Mouse (Mus musculus): ENCODE results near the gene Zfp398. TPM values are rescaled to one million over a fixed set of nuclear protein-coding genes. Genes with fewer than 3 reads are reported as not detected.
A peak's percentile ranks its signal among the peaks of the same experiment; 100 is the strongest.

Zfp398 gene
- polyA plus RNA-seq, 1 experiment from 2014 or later = 8.2 TPM

DNA sequence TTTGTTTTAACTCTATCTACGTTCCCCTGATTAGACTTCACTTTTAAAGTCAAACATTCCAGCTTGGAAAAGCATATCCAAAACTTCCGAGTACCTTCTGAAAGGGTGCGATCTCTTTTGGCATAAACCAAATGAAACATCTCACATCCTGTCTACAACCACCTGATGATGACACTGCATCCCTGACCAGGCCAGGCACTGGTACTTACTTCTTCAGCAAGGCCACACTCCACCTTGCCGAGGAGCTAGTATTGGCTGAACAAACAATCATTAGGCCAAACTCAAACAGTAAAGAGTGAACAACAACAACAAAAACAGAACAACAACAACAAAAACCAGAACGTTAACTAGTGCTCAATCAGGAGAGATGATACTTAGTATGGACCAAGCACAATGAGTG, 24.1 kb upstream of the Zfp398 start:
- 72% methylated on average over 5 of the region's 5 CpGs for WGBS
- DNase-seq (ENCODE audit: low spot score) = no peak

DNA sequence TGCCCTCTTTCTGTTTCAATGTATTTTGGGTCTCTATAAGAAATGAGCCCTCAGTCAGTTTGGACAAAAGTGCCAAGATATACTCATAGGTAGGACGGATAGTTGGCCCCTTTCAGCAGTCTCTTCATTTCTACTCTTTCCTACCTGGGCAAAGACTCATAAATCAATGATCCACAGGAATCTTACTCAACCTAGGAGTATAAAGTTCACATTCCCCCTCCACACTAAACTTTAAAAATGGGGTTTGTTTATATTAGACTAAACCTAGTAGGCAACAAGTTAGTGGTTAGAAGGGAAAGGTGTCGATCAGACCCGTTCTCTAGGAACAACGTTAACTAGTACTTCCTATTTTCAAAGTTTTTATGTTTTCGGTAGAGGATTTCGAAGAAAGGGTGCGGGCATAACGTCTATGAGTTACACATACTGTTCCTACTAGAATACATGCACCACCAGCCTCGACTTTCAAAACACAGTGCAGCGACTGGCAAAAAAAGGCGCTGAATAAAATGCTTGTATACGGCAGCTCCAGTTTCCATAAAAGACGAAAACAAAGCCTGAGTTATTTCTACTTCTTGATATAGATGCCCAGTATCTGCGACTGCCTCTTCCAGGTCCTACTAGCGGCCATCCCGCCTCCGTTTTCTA, 23.1 kb upstream of the Zfp398 start:
- Histone ChIP-seq H3K4me1 (peaks cover 30% of the 10 kb centered on the region), H3K27ac (replicated peaks) (peak overlapping the region; percentile 94), H3K9me3 (replicated peaks) (no peaks in the 10 kb centered on the region), H3K27me3 (ENCODE audit: low read depth, poor library complexity, severe bottlenecking) (no peaks in the 10 kb centered on the region), H3K36me3 (peaks cover 34% of the 10 kb centered on the region), H3K4me3 (peak overlapping the region; percentile 82)
- 3% methylated on average over 17 of the region's 17 CpGs for WGBS
- DNase-seq (ENCODE audit: low spot score) = no peak

More for the DNA sequence above, 24.1 kb upstream of the Zfp398 start:
- peaks cover 40% of the 10 kb centered on the region for H3K36me3 ChIP-seq
- H3K27me3 ChIP-seq (ENCODE audit: low read depth, poor library complexity, severe bottlenecking) = no peaks in the 10 kb centered on the region
- H3K4me1 ChIP-seq = peaks cover 30% of the 10 kb centered on the region
- H3K4me3 ChIP-seq = peak overlapping the region; percentile 82
- peak overlapping the region; percentile 94 for H3K27ac ChIP-seq (replicated peaks)
- no peaks in the 10 kb centered on the region for H3K9me3 ChIP-seq (replicated peaks)

DNA sequence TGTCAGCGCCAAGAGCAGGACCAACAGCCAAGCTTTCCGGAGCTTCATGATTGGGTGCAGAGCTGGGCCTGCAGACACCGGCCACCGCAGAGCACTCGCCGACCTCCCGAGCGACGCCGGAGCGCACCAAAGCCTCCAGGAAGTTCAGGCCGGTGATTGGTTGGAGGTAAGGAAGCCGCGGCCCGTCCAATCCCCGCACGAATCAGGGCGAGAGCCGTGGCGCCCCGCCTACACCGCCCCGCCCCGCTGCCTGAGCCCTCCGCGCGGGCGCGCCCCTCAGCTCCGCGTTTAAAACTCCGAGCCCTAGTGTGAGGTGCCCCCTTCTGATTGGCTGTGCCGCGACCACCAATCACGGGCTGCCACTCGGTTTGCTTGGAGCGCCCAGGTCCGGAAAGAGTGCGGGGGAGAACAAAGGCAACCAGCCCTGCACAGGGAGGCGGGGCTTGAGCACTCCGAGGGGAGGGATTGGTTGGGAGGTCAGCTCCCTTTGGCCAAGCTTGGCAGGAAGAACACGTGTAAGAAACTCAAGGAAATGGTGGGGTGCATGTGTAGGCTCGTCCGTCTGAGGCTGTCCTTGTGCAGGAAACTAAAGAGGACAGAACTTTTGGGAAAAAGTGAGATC, 22.1 kb upstream of the Zfp398 start, which contains the start of gene Pdia4:
Pdia4 (minus strand) TSS at position 174 of the 622 bp plus-strand sequence.
- peak within 1 kb of the TSS; percentile 94 for H3K27ac ChIP-seq (replicated peaks)
- peaks cover 30% of the 10 kb centered on the region for H3K4me1 ChIP-seq
- DNase-seq (ENCODE audit: low spot score) = peak; percentile 100
- WGBS = under 1% methylated on average over 44 of the region's 44 CpGs
- H3K27me3 ChIP-seq (ENCODE audit: low read depth, poor library complexity, severe bottlenecking) = no peaks in the 10 kb centered on the region
- peaks cover 33% of the 10 kb centered on the region for H3K36me3 ChIP-seq
- peak within 1 kb of the TSS; percentile 82 for H3K4me3 ChIP-seq
- H3K9me3 ChIP-seq (replicated peaks) = no peaks in the 10 kb centered on the region

DNA sequence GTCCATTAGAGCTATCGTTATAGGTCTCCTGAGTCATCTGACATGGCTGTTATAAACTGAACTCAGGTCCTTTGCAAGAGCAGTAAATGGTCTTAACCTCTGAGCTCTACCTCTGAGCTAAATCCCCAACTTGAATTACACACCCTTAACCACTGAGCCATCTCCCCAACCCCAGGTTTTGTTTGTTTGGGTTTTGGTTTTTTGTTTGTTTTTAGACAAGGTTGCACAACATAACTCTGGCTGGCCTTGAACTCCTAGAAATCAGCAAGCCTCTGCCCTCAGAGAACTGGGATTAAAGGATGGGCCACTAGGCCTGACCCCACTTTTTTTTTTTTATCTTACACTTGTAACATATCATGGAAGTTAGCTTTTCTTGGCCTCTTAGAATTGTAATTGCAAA, 19.3 kb upstream of the Zfp398 start:
- WGBS = 100% methylated on average over 1 of the region's 1 CpGs
- Histone ChIP-seq H3K27me3 (ENCODE audit: low read depth, poor library complexity, severe bottlenecking) (no peaks in the 10 kb centered on the region), H3K36me3 (peaks cover 40% of the 10 kb centered on the region), H3K9me3 (replicated peaks) (no peaks in the 10 kb centered on the region), H3K4me1 (peaks cover 16% of the 10 kb centered on the region), H3K27ac (replicated peaks) (no peak overlapping the region), H3K4me3 (no peak overlapping the region)
- no peak for DNase-seq (ENCODE audit: low spot score)

DNA sequence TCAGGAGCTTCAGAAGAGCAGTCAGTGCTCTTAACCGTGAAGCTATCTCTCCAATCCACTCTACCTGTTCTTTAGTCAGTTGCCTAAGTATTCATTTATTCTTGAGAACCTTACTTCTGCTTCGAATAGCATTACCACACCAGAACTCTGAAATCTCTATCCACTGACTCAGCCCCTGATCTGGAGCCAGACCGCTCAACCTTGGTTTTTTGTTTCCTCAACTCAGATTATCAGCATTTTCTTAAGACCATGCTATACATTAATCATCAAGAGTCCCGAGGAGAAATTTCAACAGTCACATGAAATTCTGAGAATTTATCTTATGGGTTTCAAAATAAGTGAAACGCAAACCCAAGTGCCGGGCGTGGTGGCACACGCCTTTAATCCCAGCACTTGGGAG, 16.7 kb upstream of the Zfp398 start:
- Histone ChIP-seq H3K27ac (replicated peaks) (no peak overlapping the region), H3K27me3 (ENCODE audit: low read depth, poor library complexity, severe bottlenecking) (no peaks in the 10 kb centered on the region), H3K4me3 (no peak overlapping the region), H3K4me1 (peaks cover 6% of the 10 kb centered on the region), H3K36me3 (peaks cover 65% of the 10 kb centered on the region), H3K9me3 (replicated peaks) (no peaks in the 10 kb centered on the region)
- WGBS = 95% methylated on average over 8 of the region's 8 CpGs
- no peak for DNase-seq (ENCODE audit: low spot score)

DNA sequence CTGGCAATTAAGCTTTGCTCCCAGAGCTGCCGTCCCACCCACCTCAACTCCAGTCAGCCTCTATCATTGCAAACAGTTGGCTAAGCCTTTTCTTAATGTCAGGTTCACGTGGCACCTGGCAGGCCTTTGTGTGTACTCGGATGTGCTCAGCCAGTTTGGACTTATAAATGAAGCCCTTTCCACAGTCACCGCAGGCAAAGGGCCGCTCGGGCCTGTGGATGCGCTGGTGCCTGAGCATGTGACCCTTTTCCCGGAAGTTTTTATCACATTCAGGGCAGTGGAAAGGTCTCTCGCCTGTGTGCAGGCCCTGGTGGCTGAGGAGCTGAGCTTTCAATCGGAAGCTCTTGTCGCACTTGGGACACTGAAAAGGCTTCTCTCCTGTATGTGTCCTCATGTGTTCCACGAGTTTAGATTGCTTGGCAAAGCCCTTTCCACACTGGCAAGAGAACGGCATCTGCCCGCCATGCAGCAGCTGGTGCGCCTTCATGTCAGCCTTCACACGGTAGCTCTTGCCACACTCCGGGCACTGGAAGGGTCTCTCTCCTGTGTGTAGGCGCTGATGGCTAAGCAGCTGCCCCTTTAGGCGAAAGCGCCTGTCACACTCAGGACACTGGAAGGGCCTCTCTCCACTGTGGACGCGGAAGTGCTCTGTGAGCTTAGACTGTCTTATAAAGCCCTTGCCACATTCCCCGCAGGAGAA, 15.7 kb upstream of the Zfp398 start:
- no peaks in the 10 kb centered on the region for H3K4me1 ChIP-seq

DNA sequence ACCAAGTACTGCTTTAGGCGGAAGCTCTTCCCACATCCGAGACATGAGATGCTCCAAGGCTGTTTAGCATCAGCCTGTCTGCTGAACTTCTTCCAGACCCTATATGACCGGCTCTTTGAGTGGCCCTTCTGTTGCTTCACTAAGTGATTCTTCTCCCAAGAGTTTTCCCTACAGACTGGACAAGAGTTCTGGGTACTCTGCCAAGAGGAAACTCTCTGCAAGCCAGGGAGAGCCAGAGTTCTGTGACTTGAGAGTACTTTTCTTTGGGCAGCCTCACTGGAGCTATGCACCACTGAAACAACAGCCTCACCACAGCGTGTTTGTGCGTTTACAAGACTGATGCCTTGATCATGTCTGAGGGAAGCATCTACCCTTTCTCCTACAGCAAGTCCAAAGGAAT, 14.2 kb upstream of the Zfp398 start:
- no peaks in the 10 kb centered on the region for H3K4me1 ChIP-seq
- DNase-seq (ENCODE audit: low spot score) = no peak
- no peak overlapping the region for H3K27ac ChIP-seq (replicated peaks)
- 91% methylated on average over 5 of the region's 5 CpGs for WGBS
- H3K36me3 ChIP-seq = peaks cover 87% of the 10 kb centered on the region
- H3K27me3 ChIP-seq (ENCODE audit: low read depth, poor library complexity, severe bottlenecking) = no peaks in the 10 kb centered on the region
- H3K4me3 ChIP-seq = no peak overlapping the region
- H3K9me3 ChIP-seq (replicated peaks) = no peaks in the 10 kb centered on the region

More for the DNA sequence above, 15.7 kb upstream of the Zfp398 start:
- 94% methylated on average over 23 of the region's 23 CpGs for WGBS
- Histone ChIP-seq H3K4me3 (no peak overlapping the region), H3K27ac (replicated peaks) (no peak overlapping the region), H3K27me3 (ENCODE audit: low read depth, poor library complexity, severe bottlenecking) (no peaks in the 10 kb centered on the region), H3K9me3 (replicated peaks) (no peaks in the 10 kb centered on the region), H3K36me3 (peaks cover 76% of the 10 kb centered on the region)
- no peak for DNase-seq (ENCODE audit: low spot score)

DNA sequence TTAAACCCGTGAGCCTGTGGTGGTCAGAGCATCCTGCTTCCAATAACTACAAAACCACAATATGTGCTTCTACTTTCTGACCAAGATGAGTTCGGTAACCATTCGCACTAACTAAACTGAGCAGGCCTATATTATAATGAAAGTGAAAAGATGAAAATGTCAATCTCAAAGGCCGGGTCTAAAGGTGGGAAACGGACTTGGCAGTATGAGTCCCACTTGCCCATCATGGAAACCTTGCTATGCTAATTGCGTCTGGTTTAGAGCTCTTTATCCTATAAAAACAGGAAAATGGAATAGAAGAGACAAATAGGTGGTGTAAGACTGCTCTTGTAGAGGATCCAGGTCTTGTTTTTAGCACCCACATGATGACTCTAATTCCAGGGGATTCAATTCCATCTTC, 13.7 kb upstream of the Zfp398 start:
- Histone ChIP-seq H3K9me3 (replicated peaks) (no peaks in the 10 kb centered on the region), H3K4me3 (no peak overlapping the region), H3K4me1 (no peaks in the 10 kb centered on the region), H3K27me3 (ENCODE audit: low read depth, poor library complexity, severe bottlenecking) (no peaks in the 10 kb centered on the region), H3K36me3 (peaks cover 90% of the 10 kb centered on the region), H3K27ac (replicated peaks) (no peak overlapping the region)
- 92% methylated on average over 6 of the region's 6 CpGs for WGBS
- no peak for DNase-seq (ENCODE audit: low spot score)

DNA sequence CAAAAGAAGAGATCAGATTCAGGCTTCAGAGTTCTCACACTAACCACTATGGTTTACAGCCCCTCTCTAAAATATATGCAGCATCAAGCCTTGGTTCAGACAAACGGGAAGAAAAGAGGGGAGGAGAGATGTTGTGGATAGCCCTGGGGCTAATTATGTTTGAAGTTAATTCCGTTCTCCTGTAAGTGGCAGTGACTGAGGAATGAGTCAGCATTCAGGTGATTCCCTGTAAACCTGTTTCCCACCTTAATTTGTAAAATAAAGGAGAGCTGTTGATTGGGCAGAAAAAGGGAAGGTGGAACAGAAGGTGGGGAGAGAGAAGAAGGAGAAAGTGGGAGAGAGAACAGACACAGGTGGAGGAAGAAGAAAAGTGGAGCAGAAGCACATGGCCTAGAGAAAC, 11.2 kb upstream of the Zfp398 start:
- peaks cover 69% of the 10 kb centered on the region for H3K36me3 ChIP-seq

DNA sequence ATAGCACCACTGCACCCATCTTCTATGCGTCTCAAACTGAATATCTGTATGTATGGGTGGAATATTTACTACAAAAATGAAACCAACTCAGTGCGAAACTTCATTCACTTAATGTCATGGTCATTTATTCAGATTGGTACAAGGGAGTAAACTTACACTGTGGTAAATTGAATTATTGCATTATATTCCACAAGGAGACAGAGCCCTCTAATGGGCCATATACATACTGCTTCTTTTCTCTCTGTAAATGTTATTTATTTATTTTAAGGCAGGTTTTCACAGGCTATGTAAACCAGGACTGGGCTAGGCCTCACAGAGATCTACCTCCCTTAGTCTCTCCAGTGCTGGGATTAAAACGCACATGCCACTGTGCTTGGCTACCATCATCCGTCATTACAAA, 8.0 kb upstream of the Zfp398 start:
- no peak for DNase-seq (ENCODE audit: low spot score)
- Histone ChIP-seq H3K27me3 (ENCODE audit: low read depth, poor library complexity, severe bottlenecking) (no peaks in the 10 kb centered on the region), H3K4me1 (peaks cover 17% of the 10 kb centered on the region), H3K27ac (replicated peaks) (no peak overlapping the region), H3K9me3 (replicated peaks) (no peaks in the 10 kb centered on the region), H3K4me3 (no peak overlapping the region), H3K36me3 (peaks cover 37% of the 10 kb centered on the region)
- 94% methylated on average over 4 of the region's 4 CpGs for WGBS

More for the DNA sequence above, 11.2 kb upstream of the Zfp398 start:
- H3K27me3 ChIP-seq (ENCODE audit: low read depth, poor library complexity, severe bottlenecking) = no peaks in the 10 kb centered on the region
- H3K4me3 ChIP-seq = no peak overlapping the region
- H3K27ac ChIP-seq (replicated peaks) = no peak overlapping the region
- DNase-seq (ENCODE audit: low spot score) = no peak
- H3K9me3 ChIP-seq (replicated peaks) = no peaks in the 10 kb centered on the region
- 68% methylated on average over 2 of the region's 2 CpGs for WGBS
- H3K4me1 ChIP-seq = peaks cover 5% of the 10 kb centered on the region

DNA sequence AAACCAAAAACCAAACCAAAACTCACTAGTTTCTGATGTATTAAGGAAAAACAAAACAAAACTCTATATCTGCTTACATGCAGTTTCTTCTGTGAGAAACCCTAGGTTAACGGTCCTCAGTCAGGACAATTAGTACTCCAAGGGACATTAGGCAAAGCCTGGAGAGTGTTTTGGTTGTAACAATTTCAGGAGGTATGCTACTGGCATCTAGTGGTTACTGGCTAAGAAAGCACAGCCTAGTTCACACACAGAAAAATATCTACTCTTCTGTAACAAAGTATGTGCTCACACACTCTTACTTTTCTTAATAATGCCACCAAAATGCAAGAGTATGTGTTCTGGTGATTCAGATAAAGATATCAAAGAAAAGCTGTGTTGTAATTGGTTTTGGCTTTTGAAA, 6.5 kb upstream of the Zfp398 start:
- Histone ChIP-seq H3K9me3 (replicated peaks) (no peaks in the 10 kb centered on the region), H3K36me3 (peaks cover 22% of the 10 kb centered on the region), H3K27ac (replicated peaks) (no peak overlapping the region), H3K4me1 (peaks cover 17% of the 10 kb centered on the region), H3K27me3 (ENCODE audit: low read depth, poor library complexity, severe bottlenecking) (no peaks in the 10 kb centered on the region), H3K4me3 (peak overlapping the region; percentile 80)
- no peak for DNase-seq (ENCODE audit: low spot score)
- 57% methylated on average over 1 of the region's 1 CpGs for WGBS

DNA sequence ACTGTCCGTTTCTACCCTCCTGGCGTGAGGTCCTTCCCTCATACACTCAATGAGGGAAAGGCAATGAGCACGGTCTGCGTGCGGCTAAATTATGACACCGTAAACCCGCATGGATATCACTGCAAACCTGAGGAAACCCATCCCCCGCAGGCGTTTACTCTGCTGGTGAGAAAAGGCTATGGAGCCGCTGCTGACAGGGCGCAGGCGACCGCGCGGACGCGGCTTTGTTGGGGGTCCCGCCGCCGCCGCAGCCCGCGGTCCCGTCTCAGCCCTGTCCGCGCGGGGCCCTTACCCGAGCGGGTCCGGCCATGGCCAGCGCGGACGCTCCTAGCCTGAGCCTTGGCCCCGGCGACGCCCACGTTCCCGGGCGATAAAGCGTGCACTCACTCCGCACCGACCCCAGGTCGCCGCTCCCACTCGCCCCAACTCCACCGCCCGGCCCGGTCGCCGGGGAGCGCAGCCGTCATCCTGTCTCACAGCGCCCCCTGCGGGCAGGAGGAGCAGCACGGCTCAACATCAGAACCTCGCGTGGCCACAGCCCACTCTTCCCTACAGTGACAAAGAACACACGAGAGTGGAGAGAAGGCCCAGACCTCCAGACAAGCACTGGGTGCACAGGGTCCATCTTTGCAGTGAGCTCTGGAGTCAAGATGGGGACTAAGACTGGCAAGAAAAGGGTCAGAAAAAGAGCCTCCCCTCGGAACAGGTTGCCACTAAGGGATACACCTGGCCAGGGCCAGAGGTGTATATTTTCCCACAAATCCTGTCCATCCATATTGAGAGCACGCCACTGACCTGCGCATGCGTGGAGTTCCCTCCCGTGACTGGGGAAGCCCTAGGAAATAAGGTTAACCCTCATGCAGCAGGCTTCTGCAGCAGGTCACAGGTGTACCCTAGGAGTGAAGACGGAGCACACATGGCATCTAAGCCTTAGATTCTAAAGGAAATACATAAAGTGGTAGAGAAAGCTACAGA, 5.1 kb upstream of the Zfp398 start, which contains the start of gene Zfp786:
Zfp786 (minus strand) TSS at position 764 of the 975 bp plus-strand sequence.
- DNase-seq (ENCODE audit: low spot score) = peak; percentile 92
- Histone ChIP-seq H3K4me3 (peak within 1 kb of the TSS; percentile 80), H3K4me1 (peaks cover 17% of the 10 kb centered on the region), H3K27me3 (ENCODE audit: low read depth, poor library complexity, severe bottlenecking) (no peaks in the 10 kb centered on the region), H3K36me3 (peaks cover 8% of the 10 kb centered on the region; the same call in 1 of the 2 replicates), H3K27ac (replicated peaks) (peak within 1 kb of the TSS; percentile 95), H3K9me3 (replicated peaks) (no peaks in the 10 kb centered on the region)
- WGBS = 2% methylated on average over 64 of the region's 64 CpGs
